Mouse (Mus musculus) spleen, adult 18-20 months (tissue): ENCODE results near the gene Elk4.
A peak's percentile ranks its signal among the peaks of the same experiment; 100 is the strongest.

Experiments
- DNase-seq, 2 experiments: peaks; one replicate each; pipeline ENCODE4 v3.0.0; 2022; ENCODE audit warnings: mixed read lengths in 2 of 2

Elk4 gene

DNA sequence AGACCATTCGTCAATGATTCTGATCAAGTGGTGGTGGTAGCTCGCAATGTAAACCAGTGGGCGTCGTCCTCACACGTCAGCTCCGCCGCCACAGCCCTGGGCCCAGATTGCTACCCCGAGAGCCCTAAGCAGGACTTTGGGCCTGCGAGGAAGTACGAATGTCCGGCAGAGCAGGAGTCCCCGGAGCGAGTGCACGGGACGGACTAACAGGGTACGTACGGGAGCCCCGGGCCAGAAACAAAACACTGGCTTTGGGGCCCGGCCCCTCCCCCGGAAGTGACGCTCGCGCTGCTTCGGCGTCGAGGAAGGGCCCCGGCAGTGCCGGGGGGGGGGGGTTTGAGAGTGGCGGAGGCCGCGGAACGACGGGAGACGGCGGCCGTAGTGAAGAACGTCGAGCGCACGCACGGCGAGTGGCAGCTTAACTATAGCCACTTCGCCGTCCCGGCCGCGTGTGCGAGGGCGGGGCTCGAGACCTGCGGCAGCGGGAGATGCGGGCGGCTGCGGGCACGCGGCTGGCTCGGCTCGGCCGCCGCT is at the start of gene Elk4:
Elk4 (plus strand) TSS at position 326 of the 534 bp plus-strand sequence.
- peak; percentile 83 to 91 for DNase-seq

DNA sequence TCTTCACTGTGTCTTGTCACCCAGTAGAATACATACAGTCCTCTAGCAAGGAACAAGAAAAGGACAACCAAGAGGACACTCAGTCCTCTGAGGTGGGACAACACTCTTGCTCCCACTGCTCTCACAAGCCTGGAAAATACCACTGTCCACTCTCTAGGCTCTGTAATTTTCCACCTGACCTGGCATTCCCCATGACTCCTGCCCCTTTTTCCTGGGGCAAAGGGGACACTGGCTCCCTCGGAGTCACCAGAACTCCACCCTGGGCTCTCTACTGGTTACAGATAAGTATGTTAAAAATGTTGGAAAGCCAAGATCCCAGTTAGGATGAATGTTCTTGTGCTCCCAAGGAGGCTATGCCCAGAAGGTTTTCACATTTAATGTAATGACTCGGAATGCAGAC is 46.4 kb upstream of the Elk4 start:
- DNase-seq = no peak

DNA sequence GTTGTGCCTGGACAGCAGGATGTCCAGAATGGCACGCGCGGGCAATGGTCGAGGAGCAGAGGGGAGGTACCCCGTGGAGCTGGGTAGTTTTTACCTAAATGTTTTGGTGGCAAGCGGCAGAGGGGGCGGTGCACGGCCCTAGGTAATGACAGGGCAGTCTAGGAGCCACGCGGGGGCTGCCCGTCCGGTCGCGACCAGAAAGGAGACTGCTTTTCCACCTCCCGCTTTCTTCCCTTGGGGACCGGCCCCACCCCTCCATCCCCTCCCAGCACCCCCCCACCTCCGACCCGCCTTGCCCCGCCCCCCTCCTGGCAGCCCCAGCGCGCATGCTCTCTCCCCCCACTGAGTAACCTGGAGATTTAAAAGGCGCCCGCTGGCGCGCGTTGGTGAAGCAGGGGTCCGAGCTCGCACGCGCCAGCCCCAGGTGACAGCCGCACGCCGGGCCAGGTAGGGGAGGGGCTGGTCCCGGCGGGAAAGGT is 44.8 kb upstream of the Elk4 start, which contains the start of gene Slc45a3:
Slc45a3 (plus strand) TSS at position 362 of the 479 bp plus-strand sequence.
- DNase-seq = no peak

DNA sequence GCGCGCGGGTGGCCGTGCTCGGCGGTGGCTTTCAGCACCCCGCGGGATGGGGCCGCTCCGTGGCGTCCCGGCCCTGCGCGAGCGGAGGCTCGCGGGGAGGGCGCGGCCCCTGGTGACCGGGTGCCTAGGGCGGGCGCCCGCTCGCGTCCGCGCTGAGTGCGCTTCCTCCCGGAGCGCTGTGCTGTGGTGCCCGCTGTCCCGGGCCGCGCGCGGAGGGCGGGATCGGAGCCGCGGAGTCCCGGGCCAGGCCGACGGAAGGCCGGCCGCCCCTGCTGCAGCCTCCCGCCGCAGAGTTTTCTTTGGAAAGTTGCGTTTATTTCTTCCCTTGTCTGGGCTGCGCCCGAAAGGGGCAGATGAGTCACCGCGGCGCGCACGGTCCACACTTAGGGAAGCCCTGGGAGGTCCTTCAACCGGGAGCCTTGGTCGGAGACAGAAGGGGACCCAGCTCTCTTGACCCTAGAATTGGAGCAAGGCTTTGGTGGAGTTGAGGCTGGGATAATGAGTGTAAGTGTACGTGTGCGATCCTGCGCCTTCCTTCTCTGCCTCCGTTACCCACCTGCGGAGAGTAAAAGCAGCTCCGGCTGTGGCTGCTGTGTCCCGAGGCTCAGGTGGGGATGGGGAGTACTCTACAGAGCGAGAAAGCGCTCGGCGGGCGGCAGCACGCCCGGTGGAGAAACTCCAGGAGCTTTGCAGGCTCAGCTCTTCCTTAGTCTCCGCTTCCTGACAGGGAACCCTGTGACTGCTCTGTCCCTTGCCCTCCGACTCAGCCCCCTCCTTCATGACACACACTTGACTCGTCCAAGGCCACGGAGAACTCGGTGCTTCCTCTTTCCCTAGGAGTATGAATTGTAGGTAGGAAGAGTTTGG is 44.1 kb upstream of the Elk4 start:
- DNase-seq = no peak

DNA sequence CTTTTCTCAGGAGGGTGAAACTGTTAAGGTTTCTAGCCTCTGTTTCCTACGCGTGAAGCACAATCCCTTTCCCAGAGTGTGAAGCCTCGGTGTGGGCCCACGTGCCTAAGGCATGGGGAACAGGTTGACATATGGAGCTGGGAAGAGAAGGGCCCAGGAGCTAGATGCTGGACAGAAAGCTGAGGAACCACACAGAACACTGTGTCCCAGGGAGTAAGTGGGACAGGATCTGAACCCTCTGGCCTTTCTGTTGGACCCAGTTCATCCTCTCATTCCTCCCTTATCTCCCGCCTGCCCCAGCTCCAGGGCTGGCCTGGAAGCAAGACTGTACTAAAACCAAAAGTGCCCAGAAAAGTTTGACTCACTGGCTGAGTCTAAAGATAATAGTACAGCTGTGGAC is 43.3 kb upstream of the Elk4 start:
- DNase-seq = no peak

DNA sequence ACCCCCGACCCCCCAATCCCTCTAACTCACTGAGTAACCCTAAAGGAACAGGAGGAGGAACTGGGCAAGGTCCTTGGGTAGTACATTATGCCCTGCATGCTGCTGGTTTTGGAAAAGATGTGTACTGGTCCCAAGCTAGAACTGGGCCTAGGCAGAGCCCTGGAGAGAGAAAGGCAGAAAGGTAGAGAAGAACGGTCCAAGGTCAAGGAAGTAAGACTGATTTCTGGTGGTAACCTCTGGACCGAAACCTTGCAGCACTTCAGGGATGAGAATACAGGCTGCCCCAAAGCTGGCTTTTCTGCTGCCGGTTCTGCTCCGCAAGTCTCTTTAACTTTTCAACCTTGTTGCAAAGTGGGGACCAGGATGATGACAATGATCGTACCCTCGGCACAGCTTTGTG is 42.8 kb upstream of the Elk4 start:
- DNase-seq = no peak

DNA sequence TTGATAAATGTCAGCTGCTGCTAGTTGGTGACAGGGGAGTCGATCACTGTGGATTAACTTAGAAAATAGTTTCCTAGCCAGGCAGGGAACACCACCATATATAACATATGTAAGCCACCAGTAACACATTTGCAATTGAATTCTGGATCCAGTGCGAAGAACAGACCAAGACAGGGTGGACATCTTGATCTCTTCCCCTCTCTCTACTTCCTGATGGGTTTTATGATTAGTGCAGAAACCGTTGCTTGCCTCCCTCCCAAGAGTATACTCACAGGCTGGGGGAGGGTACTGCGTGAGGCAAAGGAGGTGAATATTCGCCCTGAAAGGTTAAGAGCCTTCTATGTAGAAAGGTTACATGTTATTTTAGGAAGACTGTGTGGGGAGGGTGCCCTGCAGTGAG is 41.6 kb upstream of the Elk4 start:
- no peak for DNase-seq

DNA sequence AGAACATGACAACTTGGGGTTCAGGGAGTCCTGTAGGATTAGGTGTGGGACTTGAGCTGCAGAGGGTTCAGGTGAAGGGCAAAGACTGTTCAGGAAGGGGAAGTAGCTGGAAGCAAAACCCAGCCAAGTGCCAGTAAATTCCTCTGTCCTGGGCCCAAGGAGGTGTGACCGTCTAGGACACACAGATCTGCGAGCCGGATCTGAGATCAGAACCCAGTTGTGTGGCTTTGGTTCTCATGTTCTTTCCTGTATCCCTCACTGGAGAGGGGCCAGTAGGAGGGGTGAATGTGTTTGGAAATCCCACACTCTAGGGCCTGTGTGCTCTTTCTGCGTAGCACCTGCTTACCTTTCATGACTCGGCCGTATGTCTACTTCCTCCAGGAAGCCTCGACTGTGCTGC is 40.1 kb upstream of the Elk4 start:
- DNase-seq = no peak

DNA sequence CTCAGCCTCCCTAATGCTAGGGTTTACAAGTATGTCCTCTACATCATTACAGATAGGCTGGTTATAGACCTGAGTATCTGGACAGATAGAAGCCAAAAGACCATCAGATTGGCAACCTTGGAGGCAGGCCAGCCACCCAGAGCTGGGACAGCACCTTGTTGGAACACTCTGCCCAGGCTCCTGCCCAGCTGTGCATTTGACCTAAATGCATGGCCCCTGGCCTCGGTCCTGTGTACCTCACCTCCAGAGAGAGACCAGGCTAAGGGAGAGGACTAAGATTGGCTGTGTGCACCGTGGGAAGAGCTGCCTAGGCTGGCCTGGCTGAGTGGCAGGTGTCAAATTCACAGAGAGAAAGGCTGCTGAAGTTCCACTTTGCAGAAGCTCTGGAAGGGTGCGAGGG is 38.9 kb upstream of the Elk4 start:
- no peak for DNase-seq

DNA sequence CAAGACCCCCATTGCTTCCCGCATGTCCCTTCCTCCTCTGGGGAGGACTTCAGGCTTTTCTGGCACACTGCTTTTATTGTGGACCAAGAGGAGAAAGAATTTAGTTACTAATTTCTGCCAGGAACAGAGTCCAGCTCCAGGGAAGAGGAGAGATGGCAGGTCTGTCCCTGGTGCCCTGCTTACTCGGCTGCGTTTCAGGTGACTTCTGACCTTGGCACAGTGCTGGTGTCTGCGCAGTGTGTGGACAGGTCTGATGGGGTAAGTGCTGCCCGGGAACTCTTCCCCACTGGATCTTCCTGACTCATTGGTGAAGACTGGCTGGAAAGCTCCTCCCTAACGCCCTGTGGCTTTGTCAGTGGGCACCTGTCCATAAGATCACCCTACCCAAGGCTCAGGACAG is 38.4 kb upstream of the Elk4 start:
- DNase-seq = no peak

DNA sequence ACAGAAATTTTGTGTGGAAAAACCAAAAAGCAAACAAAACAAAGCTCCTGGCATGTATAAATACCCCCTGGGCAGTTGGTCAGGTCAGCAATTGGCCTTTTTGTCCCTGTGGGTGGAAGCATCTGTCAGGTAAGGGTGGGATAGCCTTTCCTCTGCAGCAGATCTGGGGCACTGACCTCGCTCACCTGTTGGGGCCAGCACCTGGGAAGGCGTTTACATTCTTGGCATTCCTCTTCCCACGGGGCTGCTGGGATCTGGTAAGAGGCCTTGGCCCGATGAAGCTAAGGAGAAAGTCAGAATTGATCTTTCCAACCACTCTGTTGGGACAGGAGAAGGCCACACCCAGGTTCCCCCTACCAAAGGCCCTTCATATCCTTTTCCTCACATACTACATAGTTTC is 37.6 kb upstream of the Elk4 start:
- no peak for DNase-seq

DNA sequence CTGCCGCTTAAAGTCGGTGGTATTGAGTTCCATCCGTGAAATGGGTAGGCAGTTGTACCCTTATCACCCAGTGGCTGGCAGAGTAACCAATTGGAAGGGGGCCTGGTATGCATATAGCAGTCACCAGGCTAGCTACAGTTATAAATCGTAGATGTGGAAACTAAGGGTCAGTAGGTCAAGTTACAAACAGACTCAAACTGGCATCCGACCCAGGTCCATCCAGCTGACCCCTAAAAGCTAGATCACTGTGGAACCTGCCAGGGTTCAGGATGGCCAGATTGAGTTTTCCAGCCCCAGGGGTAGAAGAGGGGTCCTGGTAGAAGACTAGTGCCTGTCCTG is 37.1 kb upstream of the Elk4 start:
- DNase-seq = no peak

DNA sequence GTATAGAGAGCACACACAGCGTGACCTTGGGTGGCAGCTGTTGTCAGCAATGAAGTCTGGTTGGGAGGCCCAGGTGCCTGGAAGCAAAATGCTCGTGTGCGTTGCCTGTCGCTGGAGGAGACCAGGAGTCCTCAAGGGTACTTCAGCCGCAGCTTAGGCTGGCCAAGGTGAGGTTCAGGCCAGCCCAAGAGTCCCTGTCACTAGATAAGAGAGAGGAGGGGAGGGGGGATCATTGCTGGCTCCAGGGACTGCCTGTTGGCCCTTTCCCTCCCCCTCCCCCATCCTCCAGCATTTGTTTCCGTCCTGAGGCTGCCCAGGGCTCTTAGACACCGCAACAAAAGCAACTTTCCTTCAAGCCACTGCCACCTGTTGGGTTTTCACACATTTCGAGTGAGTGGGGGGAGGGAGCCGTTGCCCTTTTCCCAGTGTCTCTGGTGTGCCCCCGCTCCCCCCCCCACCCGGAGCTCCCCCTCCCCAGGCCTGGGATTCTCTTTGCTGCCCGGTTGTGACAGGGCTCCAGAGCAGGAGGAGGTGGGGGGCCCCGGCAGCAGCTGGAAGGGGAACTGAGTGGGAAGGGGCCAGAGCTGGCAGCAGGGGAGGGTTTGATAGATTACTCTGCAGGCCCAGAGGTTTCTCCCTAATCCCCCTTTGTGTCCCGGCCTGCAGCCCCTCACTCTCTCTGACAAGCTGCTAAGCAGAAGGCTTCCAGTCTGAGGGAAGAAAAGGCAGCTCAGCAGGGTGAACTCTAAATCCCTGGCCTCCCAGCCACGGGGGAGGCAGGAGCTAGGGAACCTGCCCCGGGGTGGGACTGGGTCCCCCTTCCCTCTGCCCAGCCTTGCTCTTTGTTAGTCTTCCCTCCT is 36.5 kb upstream of the Elk4 start:
- no peak for DNase-seq

DNA sequence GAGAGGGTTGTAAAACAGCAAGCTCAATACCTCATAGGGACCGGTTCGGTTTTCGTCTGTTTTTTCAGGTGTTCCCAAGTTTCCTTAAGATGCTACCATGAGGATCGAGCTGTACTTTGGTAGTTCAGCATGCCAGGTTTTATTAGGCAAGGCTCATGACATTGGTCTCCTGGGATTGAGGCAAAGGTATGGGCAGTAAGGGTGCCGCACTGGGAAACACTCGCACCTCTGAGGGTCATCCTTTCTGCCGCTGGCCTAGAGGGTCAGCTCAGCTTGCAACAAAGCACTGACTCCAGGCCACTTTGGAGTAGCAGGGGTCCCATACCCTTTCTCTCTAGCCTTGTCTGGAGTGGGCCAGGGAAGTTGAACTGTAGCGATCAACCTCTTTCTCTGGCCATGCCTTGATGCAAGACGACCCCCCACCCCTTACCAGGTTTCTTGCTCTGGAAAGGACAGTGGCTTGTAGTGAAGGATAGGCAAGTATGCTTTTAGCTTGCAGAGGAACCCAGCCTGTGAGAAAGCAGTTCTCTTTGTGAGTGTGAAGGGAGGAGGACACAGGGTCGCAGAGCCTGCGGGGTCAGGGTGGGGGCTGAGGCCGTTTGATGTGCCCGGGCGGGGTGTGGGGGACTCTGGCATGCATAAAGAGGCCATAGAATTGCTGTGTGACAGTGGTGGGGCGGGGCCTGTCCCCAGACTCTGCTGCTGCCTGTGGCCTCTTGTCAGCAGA is 35.5 kb upstream of the Elk4 start:
- DNase-seq = no peak

DNA sequence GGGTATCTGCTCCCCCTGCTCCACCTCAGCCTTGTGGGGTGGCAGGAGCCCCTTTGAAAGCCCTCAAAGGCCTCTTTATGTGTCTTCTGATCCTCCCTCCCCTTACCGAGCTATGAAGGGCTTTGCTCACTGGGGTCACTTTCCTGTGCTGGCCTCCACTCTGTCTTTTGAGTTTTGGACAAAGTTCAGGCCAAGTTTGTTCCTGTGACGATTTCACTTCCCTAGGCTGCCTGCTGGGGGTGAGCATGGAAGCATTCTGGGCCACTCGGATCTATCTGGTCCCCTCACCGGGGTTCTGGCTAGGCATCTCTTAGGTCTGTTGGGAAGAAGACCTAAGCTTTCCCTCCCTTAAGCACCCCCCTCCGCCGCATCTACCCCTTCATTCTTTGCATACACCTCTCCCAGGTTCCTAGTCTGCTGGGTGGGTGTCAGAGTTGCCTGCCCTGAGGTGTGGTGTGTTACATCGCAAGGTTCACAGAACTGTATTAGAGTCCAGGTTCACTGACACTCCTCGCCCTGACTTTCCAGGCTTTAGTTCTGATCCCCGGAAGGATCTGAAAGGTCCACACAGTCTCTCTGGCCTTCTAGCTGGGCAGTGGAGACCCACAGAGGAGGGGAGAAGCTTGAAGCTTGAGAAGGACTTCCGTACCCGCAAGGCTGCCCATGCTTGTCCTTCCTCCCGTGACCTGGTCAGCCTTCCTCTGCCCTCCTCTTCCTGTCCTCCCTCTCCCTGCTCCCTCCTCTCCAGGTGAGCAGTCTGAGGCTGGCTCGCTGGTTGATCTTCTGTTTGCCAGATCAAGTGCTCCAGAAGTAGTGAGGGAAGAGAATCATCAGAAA is 34.7 kb upstream of the Elk4 start:
- no peak for DNase-seq

DNA sequence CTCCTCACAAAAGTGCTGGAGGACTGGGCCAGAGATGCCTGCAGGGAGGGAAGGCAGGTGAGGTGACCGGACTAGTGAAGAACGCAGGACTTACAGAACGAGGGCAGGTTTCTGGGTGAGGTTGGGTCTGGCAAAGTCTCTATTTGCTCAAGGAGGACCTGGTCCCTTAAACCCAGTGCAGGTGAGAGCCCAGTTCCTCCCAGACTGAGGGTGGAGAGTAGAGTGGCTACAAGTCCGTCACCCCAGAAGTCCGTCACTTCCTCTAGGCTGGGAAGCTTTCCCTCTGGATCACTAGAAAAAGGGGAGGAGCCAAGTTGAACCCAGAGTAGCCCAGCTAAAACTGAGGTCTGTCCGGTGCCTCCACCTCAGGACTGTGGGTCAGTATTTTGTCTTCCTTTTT is 33.4 kb upstream of the Elk4 start:
- no peak for DNase-seq

DNA sequence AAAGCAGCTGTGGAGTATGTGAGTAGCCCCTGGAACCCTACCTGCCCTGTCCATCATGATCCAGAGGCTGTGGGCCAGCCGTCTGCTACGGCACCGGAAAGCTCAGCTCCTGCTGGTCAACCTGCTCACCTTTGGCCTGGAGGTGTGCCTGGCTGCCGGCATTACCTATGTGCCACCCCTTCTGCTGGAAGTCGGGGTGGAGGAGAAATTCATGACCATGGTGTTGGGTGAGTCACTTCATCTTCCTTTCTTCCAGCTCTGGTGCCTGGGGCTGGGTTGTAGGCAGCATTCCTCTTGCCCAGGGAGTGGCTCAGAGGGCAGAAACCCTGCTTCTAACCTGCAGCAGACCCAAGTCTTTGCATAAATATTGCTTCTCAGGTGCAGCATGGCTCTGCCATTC is 30.5 kb upstream of the Elk4 start:
- DNase-seq = no peak

DNA sequence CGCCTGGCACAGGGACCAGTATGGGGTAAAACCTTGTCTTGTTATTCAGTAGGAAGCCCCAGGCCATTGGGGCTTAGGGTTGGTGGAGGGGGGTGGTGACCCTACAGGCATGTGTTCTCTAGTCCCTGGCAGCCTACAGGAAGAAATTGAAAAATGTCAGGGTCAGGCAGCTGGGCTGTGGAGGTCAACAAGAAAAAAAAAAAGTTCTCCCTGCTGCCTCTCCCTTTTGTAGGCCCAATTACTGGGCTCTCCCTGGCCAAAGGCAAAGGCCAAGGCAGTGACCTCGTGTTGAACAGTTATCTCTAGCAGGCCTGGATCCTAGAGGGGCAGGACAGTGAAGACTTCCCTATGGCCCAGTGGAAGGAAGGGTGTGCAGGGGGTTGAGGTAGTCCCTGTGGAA is 26.9 kb upstream of the Elk4 start:
- no peak for DNase-seq

DNA sequence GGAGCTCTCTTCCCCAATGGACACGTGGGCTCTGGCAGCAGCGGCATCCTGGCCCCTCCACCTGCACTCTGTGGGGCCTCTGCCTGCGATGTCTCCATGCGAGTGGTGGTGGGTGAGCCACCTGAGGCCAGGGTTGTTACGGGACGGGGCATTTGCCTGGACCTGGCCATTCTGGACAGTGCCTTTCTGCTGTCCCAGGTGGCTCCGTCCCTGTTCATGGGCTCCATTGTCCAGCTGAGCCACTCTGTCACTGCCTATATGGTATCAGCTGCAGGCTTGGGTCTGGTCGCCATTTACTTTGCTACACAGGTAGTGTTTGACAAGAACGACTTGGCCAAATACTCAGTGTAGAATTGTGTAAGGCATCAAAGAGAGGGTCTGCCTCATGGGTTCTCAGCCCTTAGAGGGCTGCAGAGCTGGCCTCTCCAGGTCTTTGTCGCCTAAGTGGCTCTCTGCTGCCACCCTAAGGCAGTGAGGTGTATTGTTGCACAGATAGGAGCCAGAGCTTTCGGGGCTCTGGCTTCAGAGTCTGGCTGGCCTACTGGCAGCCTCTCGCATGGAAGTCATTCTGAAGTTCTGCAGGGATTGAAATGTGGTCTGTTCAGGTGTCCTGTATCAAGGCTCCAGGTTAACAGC is 25.9 kb upstream of the Elk4 start:
- DNase-seq = peak; percentile 39 to 70

DNA sequence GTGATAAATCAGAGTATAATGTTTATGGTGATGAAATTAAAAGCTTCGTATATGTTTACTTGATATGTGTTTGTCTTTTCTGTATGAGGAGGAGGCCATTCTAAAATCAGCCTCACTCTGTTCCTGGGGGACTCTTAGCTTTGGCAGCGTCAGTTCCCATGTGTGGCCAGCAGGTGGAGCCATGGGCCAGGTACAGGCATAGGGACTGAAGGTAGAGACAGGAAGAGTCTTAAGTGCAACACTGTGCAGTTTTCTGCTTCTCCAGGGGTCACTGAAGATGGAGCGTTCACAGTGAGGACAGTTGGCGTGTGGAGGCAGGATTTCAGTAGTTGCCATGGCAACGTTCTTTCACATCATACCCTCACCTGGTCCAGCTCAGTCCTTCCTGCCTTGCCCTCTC is 24.5 kb upstream of the Elk4 start:
- peak; percentile 60 to 81 for DNase-seq

DNA sequence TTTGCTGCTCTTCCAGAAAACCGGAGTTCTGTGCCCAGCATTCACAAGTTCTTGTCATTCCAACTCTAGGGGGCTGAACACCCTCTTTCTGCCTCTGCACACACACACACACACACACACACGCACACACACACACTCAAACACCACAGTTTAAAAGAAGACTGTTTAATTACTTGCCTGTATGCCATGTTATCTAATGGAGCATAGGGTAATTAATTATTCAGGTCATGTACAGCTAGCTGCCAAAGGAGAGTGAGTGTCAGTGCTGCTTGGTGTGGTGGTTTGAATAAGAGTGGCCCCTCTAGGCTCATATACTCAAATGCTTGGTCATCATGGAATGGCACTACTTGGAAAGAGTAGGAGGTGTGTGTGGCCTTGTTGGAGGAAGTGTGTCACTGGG is 23.6 kb upstream of the Elk4 start:
- DNase-seq = no peak

DNA sequence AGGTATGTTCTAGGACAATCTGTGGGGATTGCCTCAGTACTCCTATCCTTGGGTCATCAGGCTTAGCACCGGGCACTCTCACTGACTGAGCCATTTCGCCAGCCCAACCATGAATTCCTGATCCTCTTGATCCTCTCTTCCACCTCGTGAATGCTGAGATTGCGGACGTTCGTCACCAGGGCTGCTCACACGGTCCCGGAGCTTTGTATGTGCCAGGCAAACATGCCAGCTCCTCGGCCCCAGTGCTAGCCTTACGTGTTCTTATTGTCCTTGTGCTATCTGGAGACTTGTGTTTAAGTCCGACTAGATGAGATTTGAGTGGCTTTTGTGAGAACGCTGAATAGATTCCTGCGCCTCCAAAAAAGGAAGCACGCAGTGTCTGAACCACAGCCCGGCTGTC is 20.0 kb upstream of the Elk4 start:
- no peak for DNase-seq
